Mouse (Mus musculus): ENCODE data around the gene Pard3b. TPM values are rescaled to one million over a fixed set of nuclear protein-coding genes. Genes with fewer than 3 reads are reported as not detected.

The Pard3b gene
- total RNA-seq, 2 experiments from 2014 or later: 1.4 to 2.0 TPM

- ATAC-seq (replicated peaks; ENCODE audit: low FRiP score, low TSS enrichment, poor library complexity, severe bottlenecking): no peak
Measured at GRCm38 (mm10) chr1:62416627-62417374, 778.2 kb downstream of the Pard3b start.

- no peak for ATAC-seq (replicated peaks; ENCODE audit: low FRiP score, low TSS enrichment, poor library complexity, severe bottlenecking)
Measured at GRCm38 (mm10) chr1:62422896-62423650, 784.4 kb downstream of the Pard3b start.

- ATAC-seq (replicated peaks; ENCODE audit: low FRiP score, low TSS enrichment, poor library complexity, severe bottlenecking): no peak
Measured at GRCm38 (mm10) chr1:62425369-62425768, 786.7 kb downstream of the Pard3b start.

GRCm38 (mm10) chr1:62428736-62429135 is 790.1 kb downstream of the Pard3b start:
- no peak for ATAC-seq (replicated peaks; ENCODE audit: low FRiP score, low TSS enrichment, poor library complexity, severe bottlenecking)

GRCm38 (mm10) chr1:62429333-62430182 is 790.9 kb downstream of the Pard3b start:
- ATAC-seq (replicated peaks; ENCODE audit: low FRiP score, low TSS enrichment, poor library complexity, severe bottlenecking): no peak

GRCm38 (mm10) chr1:62431054-62431453 is 792.4 kb downstream of the Pard3b start:
- ATAC-seq (replicated peaks; ENCODE audit: low FRiP score, low TSS enrichment, poor library complexity, severe bottlenecking): no peak

GRCm38 (mm10) chr1:62433891-62434290 is 795.3 kb downstream of the Pard3b start:
- no peak for ATAC-seq (replicated peaks; ENCODE audit: low FRiP score, low TSS enrichment, poor library complexity, severe bottlenecking)

- ATAC-seq (replicated peaks; ENCODE audit: low FRiP score, low TSS enrichment, poor library complexity, severe bottlenecking): no peak
Measured at GRCm38 (mm10) chr1:62435844-62436243, 797.2 kb downstream of the Pard3b start.

GRCm38 (mm10) chr1:62436304-62436703 is 797.7 kb downstream of the Pard3b start:
- no peak for ATAC-seq (replicated peaks; ENCODE audit: low FRiP score, low TSS enrichment, poor library complexity, severe bottlenecking)

- no peak for ATAC-seq (replicated peaks; ENCODE audit: low FRiP score, low TSS enrichment, poor library complexity, severe bottlenecking)
Measured at GRCm38 (mm10) chr1:62437493-62437892, 798.9 kb downstream of the Pard3b start.

GRCm38 (mm10) chr1:62444406-62444805 is 805.8 kb downstream of the Pard3b start:
- no peak for ATAC-seq (replicated peaks; ENCODE audit: low FRiP score, low TSS enrichment, poor library complexity, severe bottlenecking)

- ATAC-seq (replicated peaks; ENCODE audit: low FRiP score, low TSS enrichment, poor library complexity, severe bottlenecking): no peak
Measured at GRCm38 (mm10) chr1:62446818-62447217, 808.2 kb downstream of the Pard3b start.

- no peak for ATAC-seq (replicated peaks; ENCODE audit: low FRiP score, low TSS enrichment, poor library complexity, severe bottlenecking)
Measured at GRCm38 (mm10) chr1:62449193-62449875, 810.7 kb downstream of the Pard3b start.

GRCm38 (mm10) chr1:62465536-62465935 is 826.9 kb downstream of the Pard3b start:
- ATAC-seq (replicated peaks; ENCODE audit: low FRiP score, low TSS enrichment, poor library complexity, severe bottlenecking): no peak

GRCm38 (mm10) chr1:62466544-62466943 is 827.9 kb downstream of the Pard3b start:
- no peak for ATAC-seq (replicated peaks; ENCODE audit: low FRiP score, low TSS enrichment, poor library complexity, severe bottlenecking)

GRCm38 (mm10) chr1:62483059-62483458 is 844.4 kb downstream of the Pard3b start:
- ATAC-seq (replicated peaks; ENCODE audit: low FRiP score, low TSS enrichment, poor library complexity, severe bottlenecking): no peak

GRCm38 (mm10) chr1:62488871-62489270 is 850.2 kb downstream of the Pard3b start:
- no peak for ATAC-seq (replicated peaks; ENCODE audit: low FRiP score, low TSS enrichment, poor library complexity, severe bottlenecking)

- ATAC-seq (replicated peaks; ENCODE audit: low FRiP score, low TSS enrichment, poor library complexity, severe bottlenecking): no peak
Measured at GRCm38 (mm10) chr1:62499146-62499545, 860.5 kb downstream of the Pard3b start.

- no peak for ATAC-seq (replicated peaks; ENCODE audit: low FRiP score, low TSS enrichment, poor library complexity, severe bottlenecking)
Measured at GRCm38 (mm10) chr1:62510501-62510900, 871.9 kb downstream of the Pard3b start.
